Mouse (Mus musculus): ENCODE results near the gene Ufd1.
"Not testable (repeated sequence)": the region's sequence is repeated elsewhere in the genome, so short reads cannot be mapped to it uniquely, and the experiment has no call there.

Gene Ufd1

DNA sequence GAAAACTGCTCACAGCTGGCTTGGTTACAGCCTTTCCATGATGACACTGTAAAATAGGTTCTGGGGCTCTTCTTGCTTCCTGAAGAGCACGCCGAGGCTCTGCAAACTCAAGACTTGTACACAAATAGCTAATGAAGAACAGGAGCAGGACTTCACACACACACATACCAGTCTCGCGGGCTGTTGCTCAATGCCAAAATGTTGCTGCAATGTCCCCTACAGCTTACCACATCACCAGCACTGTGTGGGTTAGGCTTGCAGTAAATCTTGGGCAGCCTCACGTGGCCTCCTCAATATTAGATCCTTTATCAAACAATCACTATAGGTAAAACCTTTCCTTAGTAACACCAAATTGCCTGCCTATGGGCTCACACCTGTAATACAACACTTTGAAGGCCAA lies 2.6 kb upstream of the Ufd1 start:
- no peak for DNase-seq (ENCODE audit: low read depth, low spot score)

DNA sequence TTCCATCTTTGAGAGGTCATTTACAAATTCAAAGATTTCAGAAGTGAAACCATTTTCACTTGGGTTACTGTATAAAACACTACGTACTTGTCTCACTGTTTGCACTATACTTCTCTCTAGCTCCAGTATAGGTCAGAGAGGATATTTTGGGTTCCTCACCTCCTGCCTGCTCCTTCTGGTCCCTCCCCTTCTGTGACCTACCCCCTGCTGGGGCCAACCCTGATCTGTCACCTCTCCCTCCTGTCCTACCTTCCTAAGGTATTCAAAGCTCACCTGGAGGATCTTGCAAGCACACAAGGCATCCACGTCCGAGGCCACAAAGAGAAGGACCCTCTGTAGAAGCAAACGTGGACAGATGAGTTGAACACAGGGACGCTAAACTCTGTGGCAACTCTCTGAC lies 547 bp upstream of the Ufd1 start:
- DNase-seq (ENCODE audit: low read depth, low spot score) = no peak

DNA sequence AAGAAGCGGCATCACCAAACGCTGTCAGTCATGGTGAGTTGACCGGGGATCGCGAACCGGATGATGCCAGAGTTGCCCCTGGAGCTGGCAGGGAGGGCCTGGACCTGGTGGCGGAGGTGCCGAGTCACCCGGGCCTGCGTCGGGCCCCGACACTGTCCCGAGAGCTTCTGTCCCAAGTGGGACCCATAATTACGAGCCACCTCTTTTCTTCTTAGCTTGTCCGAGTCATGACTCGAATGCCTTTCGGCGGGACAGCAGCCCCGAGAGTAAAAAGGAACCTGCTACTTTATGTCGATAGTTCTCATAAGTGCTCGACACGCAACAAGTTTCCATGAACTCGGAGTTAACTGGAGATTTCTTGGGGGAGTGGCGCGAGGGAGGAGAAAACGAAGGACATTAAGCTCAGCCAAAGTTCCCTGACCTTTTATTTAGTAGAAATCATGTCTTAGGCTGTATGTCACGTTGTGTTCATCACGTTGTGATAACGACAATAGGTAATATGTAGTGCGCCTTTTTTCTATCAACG lies 869 bp downstream of the Ufd1 start:
- no peak for DNase-seq (ENCODE audit: low read depth, low spot score)

DNA sequence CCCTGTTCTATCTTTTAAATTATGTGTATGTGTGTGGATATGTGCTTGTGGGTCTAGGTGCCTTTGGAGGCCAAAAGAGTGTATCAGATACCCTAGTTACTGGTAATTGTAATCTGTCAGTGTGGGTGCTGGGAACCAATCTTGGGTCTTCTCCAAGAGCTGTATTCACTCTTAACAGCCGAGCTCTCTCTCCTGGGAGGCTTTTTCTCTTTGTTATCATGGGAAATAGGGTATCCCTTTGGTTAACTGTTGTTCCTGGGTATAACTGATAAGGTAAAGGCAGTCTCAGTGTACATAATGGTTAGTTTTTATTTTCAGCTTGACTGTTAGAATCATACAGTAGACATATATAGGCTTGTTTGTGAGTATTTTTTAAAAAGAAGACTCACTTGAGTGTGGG lies 10.8 kb downstream of the Ufd1 start:
- DNase-seq (ENCODE audit: low read depth, low spot score) = no peak

DNA sequence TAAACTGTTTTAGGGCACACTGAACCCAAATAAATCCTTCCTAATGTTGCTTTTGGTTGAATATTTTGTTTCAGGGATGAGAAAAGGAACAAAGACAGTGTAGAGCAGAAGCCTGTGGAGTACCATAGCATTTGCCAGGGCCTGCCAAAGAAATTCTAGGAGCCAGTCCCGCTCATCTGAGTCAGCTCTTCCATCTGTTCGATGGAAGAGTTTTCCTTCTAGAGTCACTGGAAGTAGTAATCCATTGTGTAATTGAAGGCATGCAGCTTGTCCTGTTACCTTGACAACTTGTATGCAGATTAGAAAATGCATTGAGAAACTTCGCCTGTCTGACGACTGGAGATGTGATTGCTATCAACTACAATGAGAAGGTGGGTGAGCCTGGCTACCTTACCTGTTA lies 11.3 kb downstream of the Ufd1 start:
- DNase-seq (ENCODE audit: low read depth, low spot score) = no peak

DNA sequence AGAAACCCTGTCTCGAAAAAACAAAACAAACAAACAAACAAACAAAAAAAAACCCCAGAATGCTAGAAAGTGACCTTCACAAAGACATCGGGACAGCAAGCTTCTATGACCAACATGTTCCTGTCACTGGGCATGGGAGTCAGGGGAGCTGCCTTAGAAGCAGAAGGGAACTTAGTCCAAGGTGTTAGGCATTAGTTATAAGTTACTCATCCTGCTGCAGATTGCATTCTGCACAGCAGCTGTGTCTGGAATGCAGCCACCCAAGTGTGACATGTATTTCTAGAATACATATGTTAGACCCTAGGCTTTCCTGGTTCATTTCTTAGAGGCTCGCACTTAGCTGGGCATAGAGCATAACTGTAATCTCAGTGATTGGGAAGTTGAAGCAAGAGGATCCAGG lies 17.1 kb downstream of the Ufd1 start:
- DNase-seq (ENCODE audit: low read depth, low spot score) = no peak

DNA sequence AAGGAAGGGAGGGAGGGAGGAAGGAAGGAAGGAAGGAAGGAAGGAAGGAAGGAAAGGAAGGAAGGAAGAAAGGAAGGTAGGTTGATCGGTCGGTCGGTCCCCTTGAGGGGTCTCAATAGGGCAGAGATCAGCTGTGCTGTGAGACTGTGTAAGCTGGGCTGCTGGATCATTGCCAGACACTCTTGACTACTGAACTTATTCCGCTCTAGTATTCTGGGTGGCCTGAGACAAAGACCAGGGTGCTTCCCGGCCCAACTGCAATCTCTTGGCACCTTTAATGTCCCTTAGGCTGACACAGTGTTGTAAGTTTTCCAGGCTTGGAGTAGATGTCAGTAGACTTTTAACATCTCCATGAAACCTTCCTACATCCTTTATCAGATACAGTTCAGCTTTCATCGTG lies 17.5 kb downstream of the Ufd1 start:
- no peak for DNase-seq (ENCODE audit: low read depth, low spot score)

DNA sequence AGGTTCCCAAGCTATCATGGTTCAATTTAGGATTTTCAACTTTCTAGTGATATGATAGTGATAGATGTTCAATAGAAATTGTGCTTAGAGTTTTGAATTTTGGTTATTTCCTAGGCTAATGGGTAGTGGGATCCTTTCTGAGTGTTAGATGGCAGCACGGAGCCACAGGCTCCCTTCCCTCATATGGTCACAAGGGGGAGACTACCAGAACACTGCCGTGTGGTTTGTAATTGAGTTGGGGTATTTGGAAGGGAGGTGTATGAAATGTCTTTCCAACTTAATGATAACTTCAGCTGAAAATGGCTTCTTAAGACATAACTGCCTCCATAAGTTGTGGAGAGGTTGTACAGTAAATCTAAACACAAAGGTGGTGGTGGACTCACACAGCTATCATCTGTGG lies 21.9 kb downstream of the Ufd1 start:
- DNase-seq (ENCODE audit: low read depth, low spot score) = no peak

DNA sequence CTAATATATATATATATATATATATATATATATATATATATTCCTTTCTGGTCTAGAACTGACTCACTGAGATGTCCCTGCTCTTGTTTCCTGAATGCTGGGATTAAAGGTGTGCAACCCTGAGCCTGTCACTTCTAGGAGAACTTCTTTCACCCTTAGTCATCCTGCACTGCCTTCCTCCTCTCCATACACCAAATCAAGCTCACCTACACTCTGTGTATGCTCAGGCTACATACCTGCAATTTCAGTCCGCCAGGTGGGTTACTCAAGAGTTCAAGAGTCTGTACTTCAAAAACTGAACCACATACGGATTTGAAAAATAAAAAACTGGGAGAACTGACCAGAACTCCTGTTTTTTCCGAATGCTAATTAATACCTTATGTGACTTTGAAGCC lies 24.5 kb downstream of the Ufd1 start:
- DNase-seq (ENCODE audit: low read depth, low spot score) = no peak

DNA sequence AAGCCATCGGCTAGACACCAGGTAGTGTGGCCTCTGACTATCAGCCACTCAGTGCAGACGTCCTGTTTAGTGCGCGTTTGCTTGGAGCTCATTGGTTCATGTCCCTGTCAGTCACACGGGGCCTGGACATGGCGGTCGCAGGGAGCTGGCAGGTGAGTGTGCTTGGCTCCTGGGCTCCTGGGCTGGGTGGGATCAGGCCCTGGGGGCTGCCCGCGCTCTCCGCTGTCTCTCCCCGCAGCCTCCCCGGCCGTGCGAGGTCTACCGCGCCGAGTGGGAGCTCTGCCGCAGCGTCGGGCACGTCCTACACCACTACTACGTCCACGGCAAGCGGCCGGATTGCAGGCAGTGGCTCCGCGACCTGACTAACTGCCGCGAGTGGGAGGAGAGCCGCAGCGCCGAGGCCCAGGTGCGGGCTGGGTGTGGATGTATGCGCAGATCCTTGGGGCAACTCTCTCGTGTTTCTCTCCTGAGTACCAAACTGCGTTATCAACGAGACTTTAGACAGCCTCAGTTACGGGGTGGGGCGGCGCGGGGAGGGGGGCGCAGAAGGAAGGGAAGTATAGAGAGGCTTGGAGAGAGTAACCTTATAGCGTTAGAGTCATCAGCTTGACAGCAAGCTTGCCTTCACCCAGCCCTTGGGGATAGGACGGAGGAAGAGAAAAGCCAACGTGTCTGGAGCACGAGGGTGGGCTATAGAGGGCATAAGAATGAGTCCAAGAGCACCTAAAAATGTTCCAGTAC lies 25.1 kb downstream of the Ufd1 start, which contains the start of the genes 2510002D24Rik and Gm28539:
2510002D24Rik (plus strand) TSS at position 111 of the 741 bp plus-strand sequence.
Gm28539 (plus strand) TSS at position 117 of the 741 bp plus-strand sequence.
- peak; percentile 90 for DNase-seq (ENCODE audit: low read depth, low spot score)

DNA sequence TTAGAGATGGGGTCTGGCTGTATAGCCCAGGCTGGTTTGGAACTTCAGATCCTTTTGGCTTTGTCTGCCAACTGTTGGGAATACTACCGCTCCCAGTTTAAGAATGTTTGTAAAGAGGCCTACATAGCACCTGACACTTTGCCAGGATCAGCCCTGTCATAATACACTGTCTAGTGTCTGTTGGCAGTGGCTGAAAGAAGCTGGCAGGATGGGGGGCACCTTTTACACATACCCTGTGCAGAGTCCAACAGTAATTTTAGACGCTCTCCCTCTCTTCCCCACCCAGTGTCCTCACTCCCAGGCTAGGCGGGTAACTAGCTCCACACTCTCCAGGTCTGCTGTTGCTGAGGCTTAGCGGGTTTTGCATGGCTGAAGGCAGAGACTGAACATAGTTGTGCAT lies 26.8 kb downstream of the Ufd1 start:
- DNase-seq (ENCODE audit: low read depth, low spot score) = no peak

DNA sequence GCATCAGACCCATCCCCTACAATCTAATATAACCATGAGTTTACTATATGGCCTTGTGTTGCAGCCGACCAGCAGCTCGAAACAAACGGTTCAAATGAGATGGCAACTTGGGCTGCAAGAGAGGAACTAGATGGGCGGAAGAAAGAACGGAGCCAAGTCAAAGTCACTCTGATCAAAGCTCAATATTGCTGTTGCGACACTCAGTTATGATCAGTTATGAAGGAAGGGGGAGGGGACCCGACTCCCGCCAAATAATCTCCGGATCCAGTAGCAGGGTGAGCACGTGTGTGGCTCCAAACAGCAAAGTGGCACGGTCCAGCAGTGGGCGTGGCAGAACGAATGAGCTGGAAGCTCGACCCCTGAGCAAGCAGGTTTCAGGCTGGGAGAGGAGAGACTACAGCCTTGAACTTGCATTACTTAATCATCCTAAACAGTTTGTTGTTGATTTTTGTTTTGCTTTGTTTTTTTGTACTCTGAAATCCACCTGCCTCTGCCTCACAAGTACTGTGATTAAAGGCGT lies 34.8 kb downstream of the Ufd1 start:
- no peak for DNase-seq (ENCODE audit: low read depth, low spot score)

DNA sequence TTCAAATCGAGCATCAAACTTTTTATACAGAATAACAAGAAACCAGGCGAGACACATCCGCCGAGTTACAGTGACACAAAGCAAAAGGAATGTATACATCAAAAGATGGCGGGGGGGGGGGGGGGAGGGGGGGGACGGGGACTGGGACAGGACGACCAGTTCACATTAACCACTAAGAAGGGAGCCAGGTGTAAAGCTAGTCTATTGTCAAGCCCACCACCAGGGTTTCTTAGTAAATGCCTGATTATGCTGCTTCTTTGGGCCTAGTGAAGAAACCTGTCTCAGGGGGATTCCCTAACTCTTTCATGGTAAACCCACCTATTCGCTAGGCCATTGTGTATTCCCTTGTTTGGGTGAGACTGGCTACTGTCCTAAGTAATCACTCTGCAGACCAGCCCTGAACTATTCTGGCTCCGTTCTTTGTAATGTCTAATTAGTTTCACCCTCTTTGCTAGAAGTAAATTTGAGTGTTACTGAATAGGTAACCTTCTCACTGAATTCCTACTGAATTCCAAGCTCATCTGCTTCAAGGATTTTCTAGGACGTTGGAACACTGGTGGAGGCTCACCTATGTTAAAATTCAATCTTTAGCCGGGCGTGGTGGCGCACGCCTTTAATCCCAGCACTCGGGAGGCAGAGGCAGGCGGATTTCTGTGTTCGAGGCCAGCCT lies 38.1 kb downstream of the Ufd1 start:
- not testable (repeated sequence) for DNase-seq (ENCODE audit: low read depth, low spot score)

DNA sequence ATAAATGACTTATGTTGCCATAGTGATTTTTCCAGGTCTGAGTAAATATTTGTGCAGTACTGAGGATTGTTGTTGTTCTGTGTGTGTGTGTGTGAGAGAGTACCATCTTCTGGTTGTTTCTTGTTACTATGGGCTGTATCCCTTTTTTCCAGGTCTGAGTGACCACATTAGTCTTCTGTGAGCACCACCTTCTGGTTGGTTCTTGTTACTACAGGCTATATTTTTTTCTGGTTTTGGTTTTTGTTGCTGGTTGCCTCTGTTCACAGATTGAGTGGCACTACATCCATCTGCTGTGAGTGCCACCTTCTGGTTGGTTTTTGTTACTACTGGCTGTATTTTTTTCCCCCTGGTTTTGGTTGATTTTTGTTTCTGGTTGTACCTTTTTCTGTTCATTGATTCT lies 47.0 kb downstream of the Ufd1 start:
- DNase-seq (ENCODE audit: low read depth, low spot score) = peak; percentile 64

DNA sequence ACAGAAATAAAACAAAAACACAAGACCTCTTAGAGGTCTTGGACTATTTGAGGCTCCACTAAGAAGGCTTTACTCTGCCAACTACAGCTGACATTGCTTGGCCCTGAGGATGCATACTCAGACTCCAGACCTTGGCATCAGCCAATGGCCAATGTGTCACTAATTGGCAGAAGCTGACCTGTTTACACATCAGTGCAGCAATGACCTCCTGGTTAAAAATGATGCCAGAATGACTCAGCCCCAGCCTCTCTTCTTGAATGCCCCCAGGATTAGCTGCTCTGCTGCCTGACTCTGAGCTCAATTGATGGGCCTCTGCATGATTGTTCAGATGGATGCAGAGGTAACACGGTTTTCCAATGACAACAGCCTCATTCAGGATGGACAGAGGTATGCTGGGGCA lies 48.6 kb downstream of the Ufd1 start:
- no peak for DNase-seq (ENCODE audit: low read depth, low spot score)

DNA sequence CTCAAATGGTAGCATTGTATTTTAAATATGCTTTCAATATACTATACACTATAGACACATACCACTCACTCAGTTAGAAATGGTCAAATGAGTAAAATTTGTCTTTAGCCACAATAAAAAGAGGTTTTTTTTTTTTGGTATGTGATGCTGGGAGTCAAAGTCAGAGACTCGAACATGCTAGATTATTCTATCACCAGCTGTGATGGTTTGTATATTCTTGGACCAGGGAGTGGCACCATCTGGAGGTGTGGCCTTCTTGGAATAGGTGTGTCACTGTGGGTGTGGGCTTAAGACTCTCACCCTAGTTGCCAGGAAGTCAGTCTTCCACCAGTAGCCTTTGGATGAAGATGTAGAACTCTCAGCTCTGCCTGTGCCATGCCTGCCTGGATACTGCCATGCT lies 58.9 kb downstream of the Ufd1 start:
- DNase-seq (ENCODE audit: low read depth, low spot score) = not testable (repeated sequence)

DNA sequence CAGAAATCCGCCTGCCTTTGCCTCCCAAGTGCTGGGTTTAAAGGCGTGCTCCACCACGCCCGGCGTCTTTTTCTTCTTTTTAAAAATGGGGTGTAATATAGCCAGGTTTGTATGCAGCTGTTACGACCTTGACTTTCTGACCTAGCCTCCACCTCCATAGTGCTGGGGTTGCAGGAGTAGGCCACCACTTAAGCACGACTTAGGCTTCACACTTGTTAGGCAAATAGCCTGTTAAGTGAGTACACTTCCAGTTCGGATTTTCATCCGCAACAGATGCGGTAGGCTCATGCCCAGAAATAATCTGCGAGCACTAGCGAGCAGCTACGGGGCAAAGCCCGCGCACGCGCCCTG lies 64.5 kb downstream of the Ufd1 start:
- DNase-seq (ENCODE audit: low read depth, low spot score) = no peak

DNA sequence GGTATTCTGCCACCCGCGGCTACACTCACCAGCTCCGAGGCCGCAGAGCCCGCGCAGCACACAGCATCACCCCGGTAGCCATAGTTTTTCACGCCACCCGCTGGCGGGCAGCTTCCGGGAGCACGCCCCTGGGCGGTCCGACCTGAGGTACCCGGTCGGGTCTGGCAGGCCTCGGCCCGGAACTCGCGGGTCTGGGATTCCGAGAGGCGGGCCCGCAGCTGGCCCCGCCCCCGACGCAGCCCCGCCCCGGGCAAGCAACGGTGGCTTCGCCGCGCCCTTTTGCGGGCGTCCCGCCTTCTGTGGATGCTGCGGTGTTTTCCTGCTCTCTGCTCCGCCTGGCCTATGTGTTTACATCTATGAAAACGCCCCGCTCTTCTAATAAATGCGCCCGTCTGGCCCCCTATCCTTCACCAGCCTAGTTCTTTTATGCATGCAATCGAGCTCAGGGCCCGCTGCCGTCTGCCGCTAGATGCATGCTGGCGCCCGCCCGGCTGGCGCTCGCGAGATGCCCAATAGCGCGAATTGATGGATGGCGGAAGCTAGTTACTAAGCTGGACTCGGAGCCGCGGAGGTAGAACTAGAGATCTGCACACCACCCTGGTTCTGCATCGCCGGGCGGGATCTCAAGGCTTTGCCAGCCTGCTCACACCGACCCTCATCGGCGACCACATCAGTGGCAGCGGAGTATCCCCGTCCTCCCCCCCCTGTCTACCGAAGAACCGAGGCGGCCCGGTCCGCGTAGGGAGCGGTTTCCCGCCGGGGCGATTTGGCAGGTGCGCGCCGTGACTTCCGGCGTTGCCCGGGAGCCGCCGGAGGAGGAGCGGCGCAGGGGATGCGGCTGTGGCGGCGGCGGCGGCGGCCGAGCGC lies 65.1 kb downstream of the Ufd1 start, which contains the start of the genes Mrpl40 and Hira:
Mrpl40 (minus strand) TSS at position 421 of the 867 bp plus-strand sequence.
Hira (plus strand) TSS at position 596 of the 867 bp plus-strand sequence.
- DNase-seq (ENCODE audit: low read depth, low spot score) = peak; percentile 82

DNA sequence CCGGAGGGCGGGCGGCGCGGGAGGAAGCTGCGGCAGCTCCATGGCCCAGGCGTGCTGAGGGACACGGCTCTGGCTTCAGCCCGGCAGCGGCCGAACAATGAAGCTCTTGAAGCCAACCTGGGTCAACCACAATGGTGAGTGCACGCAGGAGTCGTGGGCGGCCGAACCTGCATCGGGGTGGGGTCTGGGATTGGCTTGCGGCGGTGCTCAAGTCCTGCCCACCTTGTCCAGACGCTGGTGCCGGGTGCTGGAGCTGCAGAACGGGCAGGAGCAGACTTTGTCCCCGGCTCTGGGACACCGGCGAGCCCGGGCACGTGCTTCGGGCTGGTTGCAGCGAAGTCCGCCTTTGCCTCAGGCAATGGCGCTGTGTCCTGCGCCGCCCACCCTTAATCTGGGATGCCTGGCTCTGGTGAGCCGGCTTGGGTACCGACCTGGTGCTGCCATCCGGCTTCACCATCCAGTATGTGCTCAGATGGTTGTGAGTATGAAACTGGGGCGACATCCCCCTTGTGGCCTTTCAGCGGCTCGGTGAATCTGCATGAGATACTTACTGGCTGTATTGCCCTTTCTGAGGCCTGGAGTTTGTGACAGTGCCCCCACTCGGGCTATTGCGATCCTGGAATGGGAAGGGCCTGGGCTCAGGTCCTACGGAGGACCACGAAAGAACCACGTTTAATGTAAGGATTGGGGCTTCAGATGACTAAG lies 66.0 kb downstream of the Ufd1 start:
- DNase-seq (ENCODE audit: low read depth, low spot score) = no peak

DNA sequence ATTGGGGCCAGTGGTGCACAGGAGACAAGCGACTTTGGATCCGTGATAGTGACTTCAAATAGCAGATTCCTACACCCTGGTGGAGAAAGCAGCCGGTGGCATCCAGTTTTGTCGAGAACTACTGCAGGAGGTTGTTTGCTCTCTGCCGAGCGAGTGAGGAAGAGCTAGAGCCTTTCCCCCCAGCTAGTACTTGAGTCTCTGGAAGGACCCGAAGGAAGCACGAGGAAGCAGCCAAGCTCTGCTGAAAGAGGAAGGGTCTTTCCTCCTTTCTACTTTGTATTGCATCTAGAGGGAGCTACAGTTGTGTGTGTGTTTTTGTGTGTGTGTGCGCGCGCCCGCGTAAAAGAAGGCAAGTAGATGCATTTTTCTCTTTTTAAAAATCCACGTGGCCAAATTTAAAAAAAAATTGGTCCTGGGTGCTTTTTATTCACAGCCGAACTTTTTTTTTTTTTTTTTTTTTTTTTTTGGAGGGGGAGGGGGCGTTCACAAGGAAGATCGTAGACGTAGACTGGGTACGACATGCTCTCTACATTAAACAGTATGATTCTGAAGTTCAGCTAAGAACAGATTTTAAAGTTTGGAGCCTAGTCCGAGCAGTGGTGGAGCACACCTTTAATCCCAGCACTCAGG lies 66.6 kb downstream of the Ufd1 start:
- DNase-seq (ENCODE audit: low read depth, low spot score) = no peak

DNA sequence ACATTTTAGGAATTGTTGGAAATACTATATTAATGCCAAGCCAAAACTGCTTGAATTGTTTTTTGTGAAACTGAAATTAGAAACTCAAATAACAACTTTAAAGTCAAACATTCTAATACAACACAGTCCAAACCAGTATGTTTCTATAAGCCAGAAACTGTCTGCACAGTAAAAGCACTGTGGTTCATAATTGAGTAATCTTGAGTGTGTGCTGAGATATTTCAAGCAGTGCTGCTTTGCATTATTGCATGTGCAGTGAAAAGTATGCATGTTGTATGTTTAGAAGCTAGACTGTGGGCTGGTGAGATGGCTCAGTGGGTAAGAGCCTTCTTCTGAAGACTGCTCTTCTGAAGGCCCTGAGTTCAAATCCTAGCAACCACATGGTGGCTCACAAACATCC lies 72.5 kb downstream of the Ufd1 start:
- DNase-seq (ENCODE audit: low read depth, low spot score) = no peak

Data from retina, postnatal 7 days (tissue).